Mouse (Mus musculus) ES-Bruce4 (cell line): ENCODE data around the gene Sept3. TPM values are rescaled to one million over a fixed set of nuclear protein-coding genes. Genes with fewer than 3 reads are reported as not detected.

Experiments used
- H3K27ac ChIP-seq: 2 replicates; pipeline ENCODE4 v1.5.1; 2012; ENCODE audit warnings: low read length, inconsistent platforms; ENCODE audit not compliant: insufficient read depth
- H3K27me3 ChIP-seq: 2 replicates; pipeline ENCODE4 v1.6.1; 2012; ENCODE audit warnings: mild to moderate bottlenecking, low read length, inconsistent platforms; ENCODE audit not compliant: control insufficient read depth, poor library complexity, insufficient read depth, severe bottlenecking
- H3K36me3 ChIP-seq: 2 replicates; pipeline ENCODE4 v1.6.1; 2012; ENCODE audit warnings: inconsistent platforms, mild to moderate bottlenecking, low read length, moderate library complexity; ENCODE audit not compliant: control insufficient read depth, poor library complexity, insufficient read depth, severe bottlenecking
- H3K4me1 ChIP-seq: one replicate; pipeline ENCODE4 v1.8.1; 2011; ENCODE audit warnings: low read length; ENCODE audit not compliant: control insufficient read depth, insufficient read depth
- H3K4me3 ChIP-seq: 2 replicates; pipeline ENCODE4 v1.5.1; 2011; ENCODE audit warnings: low read depth, mild to moderate bottlenecking, low read length
- H3K9ac ChIP-seq: 2 replicates; pipeline ENCODE4 v1.6.1; 2012; ENCODE audit warnings: low read depth, mild to moderate bottlenecking, inconsistent platforms; ENCODE audit not compliant: poor library complexity, severe bottlenecking
- H3K9me3 ChIP-seq: replicated peaks from 2 replicates; pipeline ENCODE4 v1.6.1; 2012; ENCODE audit warnings: mild to moderate bottlenecking, low read length, inconsistent platforms; ENCODE audit not compliant: control insufficient read depth, poor library complexity, insufficient read depth, severe bottlenecking
- CTCF ChIP-seq: IDR thresholded peaks from one replicate; pipeline ENCODE4 v1.8.1; 2011; ENCODE audit warnings: low read depth, low read length
- EP300 ChIP-seq: IDR thresholded peaks from 2 replicates; pipeline ENCODE4 v1.6.1; 2011; ENCODE audit warnings: low read depth, low read length; ENCODE audit not compliant: insufficient read depth
- POLR2A ChIP-seq: IDR thresholded peaks from one replicate; pipeline ENCODE4 v1.8.1; 2011; ENCODE audit warnings: low read length; ENCODE audit not compliant: insufficient read depth
- polyA plus RNA-seq: library from polyadenylated mRNA; stranded (reverse); fragments of >200 nt; gene quantifications from 2 replicates; pipeline ENCODE4 v1.2.4, GENCODE M21; 2011; ENCODE audit warnings: low read depth; ENCODE audit not compliant: missing spikeins, insufficient read depth, insufficient read length

The Sept3 gene
- polyA plus RNA-seq, 1 experiment = 9.7 TPM

GRCm38 (mm10) chr15:82343368-82344287, 68.9 kb downstream of the Sept3 start:
- Histone ChIP-seq H3K9ac (no peak overlapping the region), H3K4me1 (peaks cover 6% of the 10 kb centered on the region), H3K9me3 (no peaks in the 10 kb centered on the region), H3K36me3 (peaks cover 3% of the 10 kb centered on the region; the same call in 1 of the 2 replicates), H3K27ac (no peak overlapping the region), H3K27me3 (no peaks in the 10 kb centered on the region), H3K4me3 (no peak overlapping the region)
- TF ChIP-seq POLR2A (no peak), CTCF (no peak), EP300 (no peak)

Other genes starting within 250 kb of the Sept3 start
- gene Desi1, start 241.0 kb upstream of the Sept3 start, polyA plus RNA-seq = 45.4 and 45.9 TPM in 2 replicates
- 271 and 279 TPM in 2 replicates for gene Snu13, start 227.3 kb upstream of the Sept3 start, polyA plus RNA-seq
- gene 4930407I10Rik, start 215.7 kb upstream of the Sept3 start, polyA plus RNA-seq = not detected in 2 replicates
- gene Mei1, start 204.9 kb upstream of the Sept3 start, polyA plus RNA-seq = 0.23 TPM in 1 of 2 replicates, not detected in the other
- 13.7 and 15.0 TPM in 2 replicates for gene Ccdc134, start 147.0 kb upstream of the Sept3 start, polyA plus RNA-seq
- gene Srebf2, start 127.7 kb upstream of the Sept3 start, polyA plus RNA-seq = 205 and 210 TPM in 2 replicates
- gene Shisa8, start 62.1 kb upstream of the Sept3 start, polyA plus RNA-seq = 6.8 and 7.4 TPM in 2 replicates
- 1.9 and 2.3 TPM in 2 replicates for gene Tnfrsf13c, start 50.5 kb upstream of the Sept3 start, polyA plus RNA-seq
- 43.2 and 52.0 TPM in 2 replicates for gene Cenpm, start 30.1 kb upstream of the Sept3 start, polyA plus RNA-seq
- gene 1500009C09Rik, start 22.5 kb upstream of the Sept3 start, polyA plus RNA-seq = not detected in 2 replicates
- 0.70 and 1.1 TPM in 2 replicates for gene Wbp2nl, start 24.1 kb downstream of the Sept3 start, polyA plus RNA-seq
- gene Naga, start 64.0 kb downstream of the Sept3 start, polyA plus RNA-seq = 29.5 and 30.0 TPM in 2 replicates
- 1.8 and 2.7 TPM in 2 replicates for gene Pheta2, start 64.0 kb downstream of the Sept3 start, polyA plus RNA-seq
- 84.8 and 86.7 TPM in 2 replicates for gene Smdt1, start 64.1 kb downstream of the Sept3 start, polyA plus RNA-seq
- gene Ndufa6, start 79.4 kb downstream of the Sept3 start, polyA plus RNA-seq = 212 and 236 TPM in 2 replicates
- gene Cyp2d22, start 105.4 kb downstream of the Sept3 start, polyA plus RNA-seq = 1.1 and 1.9 TPM in 2 replicates
- gene Cyp2d11, start 119.1 kb downstream of the Sept3 start, polyA plus RNA-seq = not detected in 2 replicates
- not detected in 2 replicates for gene Cyp2d10, start 132.3 kb downstream of the Sept3 start, polyA plus RNA-seq
- gene Cyp2d9, start 158.5 kb downstream of the Sept3 start, polyA plus RNA-seq = not detected in 2 replicates